Mouse (Mus musculus): ENCODE results near the gene Gm5767. TPM values are rescaled to one million over a fixed set of nuclear protein-coding genes. Genes with fewer than 3 reads are reported as not detected.

Gm5767 gene
- polyA plus RNA-seq (2014; fragmentation: Nextera tagmentation; extraction: Ambion mirVana) = not detected in 2 replicates

DNA sequence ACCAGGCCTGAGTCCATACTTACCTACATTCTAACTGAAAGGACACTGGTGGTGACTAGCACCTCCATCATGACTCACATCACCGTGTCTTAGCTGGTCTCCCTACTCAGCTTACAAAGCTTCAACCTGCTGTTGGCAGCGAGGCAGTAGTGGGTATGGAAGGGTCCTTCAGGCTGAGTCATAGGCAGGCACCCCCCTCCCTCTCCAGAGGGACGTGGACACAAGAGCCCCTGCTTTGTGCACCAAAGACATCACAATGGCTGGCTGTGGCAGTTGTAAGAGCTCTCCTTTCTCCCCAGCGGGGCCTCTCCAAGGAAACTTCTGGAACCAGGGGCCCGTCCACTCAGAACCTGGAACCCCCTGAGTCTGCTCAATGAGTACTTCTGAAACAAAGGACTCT lies at the start of gene Gm5767:
Gene Gm5767, plus strand, starts transcription at position 301 of the 400 bp plus-strand sequence.
- Histone ChIP-seq H3K9me3 (replicated peaks; ENCODE audit: control insufficient read depth, low read length) (no peaks in the 10 kb centered on the region), H3K27me3 (ENCODE audit: control insufficient read depth, insufficient read depth, low read length) (no peaks in the 10 kb centered on the region), H3K9ac (replicated peaks; ENCODE audit: low read length) (no peak within 1 kb of the TSS), H3K4me1 (ENCODE audit: control insufficient read depth, insufficient read depth, low read length) (no peaks in the 10 kb centered on the region), H3K36me3 (replicated peaks; ENCODE audit: control insufficient read depth, insufficient read depth, low read depth, low read length) (no peaks in the 10 kb centered on the region), H3K27ac (replicated peaks; ENCODE audit: low read depth, low read length) (no peak within 1 kb of the TSS), H3K4me3 (ENCODE audit: low read depth, low read length) (no peak within 1 kb of the TSS), H3K4me2 (ENCODE audit: low read depth, low read length) (no peak within 1 kb of the TSS)
- DNase-seq (ENCODE audit: low spot score) (no peak), ATAC-seq (replicated peaks; ENCODE audit: insufficient number of reproducible peaks, low FRiP score, low TSS enrichment, low read depth) (no peak)
- 86% methylated on average over 5 of the region's 5 CpGs for WGBS

DNA sequence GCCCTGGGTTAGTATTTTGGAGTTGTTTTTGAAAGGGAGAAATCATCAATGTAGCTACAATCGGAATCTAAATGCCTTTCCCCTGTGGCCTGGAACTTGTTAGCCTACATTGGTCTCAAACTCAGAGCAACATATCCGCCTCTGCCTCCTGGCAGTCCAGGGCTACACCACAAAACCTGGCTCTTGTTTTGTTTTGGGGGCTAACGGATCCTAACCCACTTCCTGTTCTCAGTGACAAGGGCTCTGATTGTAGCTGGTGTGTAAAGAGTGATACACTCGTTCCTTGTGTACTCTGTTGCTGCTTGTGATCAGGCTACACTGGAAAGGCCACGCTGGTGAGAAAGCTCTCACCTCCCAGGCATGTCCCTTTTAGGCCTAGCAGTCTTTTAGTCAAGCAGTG lies 49.1 kb upstream of the Gm5767 start:
- no peak overlapping the region for H3K27ac ChIP-seq (replicated peaks; ENCODE audit: low read depth, low read length)
- DNase-seq (ENCODE audit: low spot score) (no peak), ATAC-seq (replicated peaks; ENCODE audit: insufficient number of reproducible peaks, low FRiP score, low TSS enrichment, low read depth) (no peak)
- H3K27me3 ChIP-seq (ENCODE audit: control insufficient read depth, insufficient read depth, low read length) = no peaks in the 10 kb centered on the region
- no peaks in the 10 kb centered on the region for H3K9me3 ChIP-seq (replicated peaks; ENCODE audit: control insufficient read depth, low read length)
- no peak overlapping the region for H3K9ac ChIP-seq (replicated peaks; ENCODE audit: low read length)
- WGBS = 83% methylated on average over 5 of the region's 5 CpGs
- H3K4me1 ChIP-seq (ENCODE audit: control insufficient read depth, insufficient read depth, low read length) = no peaks in the 10 kb centered on the region
- H3K36me3 ChIP-seq (replicated peaks; ENCODE audit: control insufficient read depth, insufficient read depth, low read depth, low read length) = no peaks in the 10 kb centered on the region; the same call in 1 of the 2 replicates
- H3K4me2 ChIP-seq (ENCODE audit: low read depth, low read length) = no peak overlapping the region
- H3K4me3 ChIP-seq (ENCODE audit: low read depth, low read length) = no peak overlapping the region

DNA sequence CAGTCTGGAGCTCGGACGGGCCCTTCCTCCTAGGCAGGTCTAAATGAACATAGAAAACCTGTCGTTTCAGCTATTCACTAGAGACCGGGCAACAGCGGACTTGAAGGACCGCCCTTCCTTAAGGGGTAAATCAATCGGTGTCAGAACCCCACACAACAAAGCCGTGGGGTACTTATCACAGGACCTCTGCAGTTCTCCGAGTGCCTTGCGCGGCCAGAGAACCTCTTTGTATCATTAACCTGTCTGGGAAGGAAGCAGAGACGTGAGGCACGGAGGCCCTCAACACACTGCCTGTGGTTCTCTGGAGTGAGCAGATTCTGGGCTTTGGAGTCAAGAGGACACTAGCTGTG lies 43.7 kb upstream of the Gm5767 start:
- DNase-seq (ENCODE audit: low spot score) = no peak
- 0% methylated on average over 13 of the region's 13 CpGs for WGBS

DNA sequence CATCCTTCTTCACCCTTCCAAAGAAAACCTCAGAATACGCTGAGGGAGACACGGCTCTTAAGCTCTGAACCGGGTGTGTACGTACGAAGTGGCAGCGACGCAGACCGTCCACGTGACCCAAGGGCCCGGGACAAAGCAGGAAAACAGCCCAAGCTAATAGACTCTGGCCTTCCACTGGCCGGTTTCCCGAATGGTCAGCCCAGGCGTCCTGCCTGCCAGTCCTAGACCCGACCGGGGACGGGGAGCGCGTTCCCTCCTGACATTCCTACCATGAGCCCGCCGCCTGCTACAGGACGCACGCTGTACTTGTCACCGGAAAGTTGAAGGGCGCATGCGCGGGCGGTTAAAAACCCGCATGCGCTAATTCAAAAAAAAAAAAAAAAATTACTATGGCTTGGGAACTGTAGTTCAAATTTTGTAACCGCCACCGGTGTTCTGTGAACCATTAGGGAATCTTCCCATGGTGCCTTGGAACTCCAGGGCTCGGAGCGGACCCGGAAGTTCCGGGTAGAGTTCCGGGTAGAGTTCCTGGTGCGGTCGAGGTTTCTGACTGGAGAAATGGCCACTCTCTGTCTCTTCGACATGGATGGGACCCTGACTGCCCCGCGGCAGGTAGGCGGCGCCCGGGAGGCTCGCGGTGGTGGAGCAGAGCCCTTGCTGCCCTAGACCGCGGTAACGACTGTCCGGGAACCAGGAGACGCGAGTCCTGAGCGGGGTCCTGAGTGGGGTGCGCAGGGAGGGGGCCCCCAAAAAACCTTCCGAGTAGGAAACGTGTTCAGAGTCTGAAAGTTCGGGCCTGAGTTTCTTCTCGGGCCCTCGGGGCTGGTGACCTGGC lies 43.1 kb upstream of the Gm5767 start, which contains the start of the genes Pmm2 and Tmem186:
Gene Pmm2, plus strand, starts transcription at position 458 of the 835 bp plus-strand sequence.
Gene Tmem186, minus strand, starts transcription at position 496 of the 835 bp plus-strand sequence.
- DNase-seq (ENCODE audit: low spot score) (peak; percentile 93), ATAC-seq (replicated peaks; ENCODE audit: insufficient number of reproducible peaks, low FRiP score, low TSS enrichment, low read depth) (peak; percentile 84)
- no peaks in the 10 kb centered on the region; the same call in none of the 2 replicates for H3K36me3 ChIP-seq (replicated peaks; ENCODE audit: control insufficient read depth, insufficient read depth, low read depth, low read length)
- H3K27me3 ChIP-seq (ENCODE audit: control insufficient read depth, insufficient read depth, low read length) = no peaks in the 10 kb centered on the region
- H3K9ac ChIP-seq (replicated peaks; ENCODE audit: low read length) = peak within 1 kb of the TSS; percentile 83
- peak within 1 kb of the TSS; percentile 66 for H3K27ac ChIP-seq (replicated peaks; ENCODE audit: low read depth, low read length)
- under 1% methylated on average over 59 of the region's 59 CpGs for WGBS
- no peaks in the 10 kb centered on the region for H3K4me1 ChIP-seq (ENCODE audit: control insufficient read depth, insufficient read depth, low read length)
- peak within 1 kb of the TSS; percentile 60 for H3K4me3 ChIP-seq (ENCODE audit: low read depth, low read length)
- no peaks in the 10 kb centered on the region for H3K9me3 ChIP-seq (replicated peaks; ENCODE audit: control insufficient read depth, low read length)
- peak within 1 kb of the TSS; percentile 75 for H3K4me2 ChIP-seq (ENCODE audit: low read depth, low read length)

More for the DNA sequence above, 43.7 kb upstream of the Gm5767 start:
- Histone ChIP-seq H3K9ac (replicated peaks; ENCODE audit: low read length) (peak overlapping the region; percentile 83), H3K27ac (replicated peaks; ENCODE audit: low read depth, low read length) (peak overlapping the region; percentile 66), H3K4me3 (ENCODE audit: low read depth, low read length) (peak overlapping the region; percentile 60), H3K27me3 (ENCODE audit: control insufficient read depth, insufficient read depth, low read length) (no peaks in the 10 kb centered on the region), H3K4me1 (ENCODE audit: control insufficient read depth, insufficient read depth, low read length) (no peaks in the 10 kb centered on the region), H3K36me3 (replicated peaks; ENCODE audit: control insufficient read depth, insufficient read depth, low read depth, low read length) (no peaks in the 10 kb centered on the region; the same call in none of the 2 replicates), H3K4me2 (ENCODE audit: low read depth, low read length) (peak overlapping the region; percentile 75), H3K9me3 (replicated peaks; ENCODE audit: control insufficient read depth, low read length) (no peaks in the 10 kb centered on the region)
- ATAC-seq (replicated peaks; ENCODE audit: insufficient number of reproducible peaks, low FRiP score, low TSS enrichment, low read depth) = peak; percentile 2

DNA sequence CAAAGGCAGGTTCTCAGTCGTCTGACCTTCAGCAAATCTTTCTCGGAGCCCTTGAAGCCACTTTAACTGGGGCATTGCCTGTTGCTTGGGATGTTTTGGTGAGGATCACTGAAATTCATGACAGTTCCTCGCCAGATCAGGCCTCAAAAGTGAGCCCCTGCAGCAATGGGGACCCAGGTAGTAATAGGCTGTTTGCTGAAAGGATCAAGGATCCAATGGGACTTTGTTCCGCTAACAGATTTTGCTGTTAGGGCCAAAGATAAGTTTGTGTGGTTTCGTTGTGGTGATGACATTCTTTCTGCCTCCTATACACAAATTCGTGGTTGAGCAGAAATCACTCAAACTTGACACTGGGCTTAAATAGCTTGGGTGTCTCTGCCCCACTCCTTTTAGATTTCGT lies 42.4 kb upstream of the Gm5767 start:
- H3K4me2 ChIP-seq (ENCODE audit: low read depth, low read length) = peak overlapping the region; percentile 71
- H3K9me3 ChIP-seq (replicated peaks; ENCODE audit: control insufficient read depth, low read length) = no peaks in the 10 kb centered on the region
- DNase-seq (ENCODE audit: low spot score) = no peak
- H3K27me3 ChIP-seq (ENCODE audit: control insufficient read depth, insufficient read depth, low read length) = no peaks in the 10 kb centered on the region
- H3K9ac ChIP-seq (replicated peaks; ENCODE audit: low read length) = peak overlapping the region; percentile 83
- ATAC-seq (replicated peaks; ENCODE audit: insufficient number of reproducible peaks, low FRiP score, low TSS enrichment, low read depth) = no peak
- H3K36me3 ChIP-seq (replicated peaks; ENCODE audit: control insufficient read depth, insufficient read depth, low read depth, low read length) = no peaks in the 10 kb centered on the region; the same call in none of the 2 replicates
- H3K27ac ChIP-seq (replicated peaks; ENCODE audit: low read depth, low read length) = 0 out of 2 replicates have a peak overlapping the region, but pooled peaks have one; percentile 66
- no peaks in the 10 kb centered on the region for H3K4me1 ChIP-seq (ENCODE audit: control insufficient read depth, insufficient read depth, low read length)
- H3K4me3 ChIP-seq (ENCODE audit: low read depth, low read length) = peak overlapping the region; percentile 60
- WGBS = 48% methylated on average over 7 of the region's 7 CpGs

DNA sequence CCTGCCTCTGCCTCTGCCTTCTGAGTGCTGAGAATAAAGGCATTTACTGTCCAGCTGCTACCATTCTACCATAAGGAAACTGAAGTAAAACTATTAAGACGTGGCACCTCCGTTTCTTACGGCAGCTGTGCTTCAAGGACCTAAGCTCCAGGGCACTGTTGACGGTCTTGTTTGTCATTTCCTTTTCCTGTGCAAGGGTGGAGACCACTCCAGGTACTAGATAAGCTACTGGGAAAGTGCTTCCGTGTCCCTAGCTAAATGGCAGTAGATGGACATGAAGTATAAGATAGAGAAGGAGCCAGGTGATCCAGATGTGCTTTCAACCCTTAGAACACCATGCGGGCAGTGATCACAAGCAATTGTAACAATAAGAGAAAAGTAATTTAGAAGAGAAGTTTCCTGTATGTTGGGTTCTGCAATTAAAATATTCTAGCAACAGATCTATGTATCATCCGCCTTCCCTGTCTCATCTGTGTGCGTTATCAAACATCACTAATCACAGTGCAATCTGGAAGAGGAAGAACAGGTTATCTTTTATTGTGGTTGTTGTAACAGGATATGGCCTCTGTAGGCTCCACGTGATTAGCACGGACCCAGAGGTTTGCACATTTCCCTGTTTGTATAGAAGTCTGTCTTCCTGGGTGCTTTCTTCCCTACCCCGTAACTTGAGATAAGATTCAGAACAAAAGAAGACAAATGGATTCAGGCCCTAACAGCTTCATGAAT lies 40.9 kb upstream of the Gm5767 start:
- DNase-seq (ENCODE audit: low spot score) (no peak), ATAC-seq (replicated peaks; ENCODE audit: insufficient number of reproducible peaks, low FRiP score, low TSS enrichment, low read depth) (no peak)
- Histone ChIP-seq H3K36me3 (replicated peaks; ENCODE audit: control insufficient read depth, insufficient read depth, low read depth, low read length) (no peaks in the 10 kb centered on the region; the same call in 1 of the 2 replicates), H3K4me3 (ENCODE audit: low read depth, low read length) (no peak overlapping the region), H3K4me1 (ENCODE audit: control insufficient read depth, insufficient read depth, low read length) (no peaks in the 10 kb centered on the region), H3K9me3 (replicated peaks; ENCODE audit: control insufficient read depth, low read length) (no peaks in the 10 kb centered on the region), H3K27me3 (ENCODE audit: control insufficient read depth, insufficient read depth, low read length) (no peaks in the 10 kb centered on the region), H3K27ac (replicated peaks; ENCODE audit: low read depth, low read length) (no peak overlapping the region), H3K9ac (replicated peaks; ENCODE audit: low read length) (no peak overlapping the region), H3K4me2 (ENCODE audit: low read depth, low read length) (no peak overlapping the region)
- WGBS = 94% methylated on average over 11 of the region's 11 CpGs

DNA sequence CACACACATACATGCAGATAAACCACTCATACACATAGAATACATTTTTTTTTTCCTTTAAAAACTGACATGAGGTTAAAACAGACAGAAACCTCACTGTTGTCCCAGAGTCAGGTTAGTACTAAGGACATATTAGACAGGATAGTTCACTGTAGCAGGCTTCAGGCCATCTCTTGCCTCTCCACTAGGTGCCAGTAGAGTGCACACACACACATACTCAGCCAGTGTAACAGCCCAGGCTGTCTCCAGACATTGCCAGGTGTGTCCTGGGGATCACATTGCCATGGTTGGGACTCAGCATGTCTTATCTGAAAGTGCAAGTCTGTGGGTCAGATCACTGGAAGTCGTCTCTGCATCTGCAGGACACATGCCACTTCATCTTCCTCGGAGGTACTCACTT lies 36.7 kb upstream of the Gm5767 start:
- H3K9ac ChIP-seq (replicated peaks; ENCODE audit: low read length) = no peak overlapping the region
- no peak overlapping the region for H3K4me2 ChIP-seq (ENCODE audit: low read depth, low read length)
- H3K9me3 ChIP-seq (replicated peaks; ENCODE audit: control insufficient read depth, low read length) = no peaks in the 10 kb centered on the region
- no peaks in the 10 kb centered on the region for H3K4me1 ChIP-seq (ENCODE audit: control insufficient read depth, insufficient read depth, low read length)
- peaks cover 15% of the 10 kb centered on the region for H3K36me3 ChIP-seq (replicated peaks; ENCODE audit: control insufficient read depth, insufficient read depth, low read depth, low read length)
- no peak overlapping the region for H3K4me3 ChIP-seq (ENCODE audit: low read depth, low read length)
- no peaks in the 10 kb centered on the region for H3K27me3 ChIP-seq (ENCODE audit: control insufficient read depth, insufficient read depth, low read length)
- peak; percentile 53; the same call in 1 of the 2 replicates for ATAC-seq (replicated peaks; ENCODE audit: insufficient number of reproducible peaks, low FRiP score, low TSS enrichment, low read depth)
- peak; percentile 51 for DNase-seq (ENCODE audit: low spot score)
- no peak overlapping the region for H3K27ac ChIP-seq (replicated peaks; ENCODE audit: low read depth, low read length)
- WGBS = 68% methylated on average over 2 of the region's 2 CpGs

All from embryonic facial prominence, embryonic 11.5 days (tissue).